Mouse (Mus musculus): ENCODE measurements around the gene Mob3c. TPM values are rescaled to one million over a fixed set of nuclear protein-coding genes. Genes with fewer than 3 reads are reported as not detected.
A peak's percentile ranks its signal among the peaks of the same experiment; 100 is the strongest.

The Mob3c gene
- 4.9 and 7.8 TPM in 2 replicates for polyA plus RNA-seq (2015; fragmentation: Nextera tagmentation; extraction: Ambion mirVana)

- under 1% methylated on average over 56 of the region's 57 CpGs for WGBS
- Histone ChIP-seq H3K4me3 (ENCODE audit: low read length) (peak within 1 kb of the TSS; percentile 78), H3K27ac (ENCODE audit: low read depth, low read length) (peak within 1 kb of the TSS; percentile 75), H3K36me3 (ENCODE audit: control insufficient read depth, insufficient read depth, low read length) (no peaks in the 10 kb centered on the region), H3K4me2 (ENCODE audit: low read length) (peak within 1 kb of the TSS; percentile 92), H3K27me3 (replicated peaks; ENCODE audit: control insufficient read depth, insufficient read depth, low read length) (no peaks in the 10 kb centered on the region), H3K4me1 (ENCODE audit: control insufficient read depth, insufficient read depth, low read depth, low read length) (peaks cover 6% of the 10 kb centered on the region), H3K9ac (ENCODE audit: low read depth, low read length) (peak within 1 kb of the TSS; percentile 82), H3K9me3 (ENCODE audit: control insufficient read depth, low read length) (no peaks in the 10 kb centered on the region)
- ATAC-seq, result peak; percentile 91
Measured at GRCm38 (mm10) chr4:115827888-115828571, at the start of gene Mob3c. TSS of gene Mob3c (plus strand) at chr4:115828092.

GRCm38 (mm10) chr4:115780269-115780668 lies 47.6 kb upstream of the Mob3c start:
- no peak overlapping the region for H3K4me2 ChIP-seq (ENCODE audit: low read length)
- no peaks in the 10 kb centered on the region for H3K9me3 ChIP-seq (ENCODE audit: control insufficient read depth, low read length)
- no peak overlapping the region for H3K9ac ChIP-seq (ENCODE audit: low read depth, low read length)
- H3K27ac ChIP-seq (ENCODE audit: low read depth, low read length), result no peak overlapping the region
- 40% methylated on average over 6 of the region's 6 CpGs for WGBS
- no peaks in the 10 kb centered on the region for H3K36me3 ChIP-seq (ENCODE audit: control insufficient read depth, insufficient read depth, low read length)
- H3K27me3 ChIP-seq (replicated peaks; ENCODE audit: control insufficient read depth, insufficient read depth, low read length), result no peaks in the 10 kb centered on the region
- H3K4me3 ChIP-seq (ENCODE audit: low read length), result no peak overlapping the region
- peaks cover 5% of the 10 kb centered on the region; the same call in 1 of the 2 replicates for H3K4me1 ChIP-seq (ENCODE audit: control insufficient read depth, insufficient read depth, low read depth, low read length)
- no peak for ATAC-seq

GRCm38 (mm10) chr4:115780918-115781317 lies 47.0 kb upstream of the Mob3c start, which contains the start of gene Tex38:
TSS of gene Tex38 (minus strand) at chr4:115781018.
- no peak within 1 kb of the TSS for H3K9ac ChIP-seq (ENCODE audit: low read depth, low read length)
- no peak within 1 kb of the TSS for H3K27ac ChIP-seq (ENCODE audit: low read depth, low read length)
- 86% methylated on average over 3 of the region's 3 CpGs for WGBS
- peaks cover 10% of the 10 kb centered on the region for H3K4me1 ChIP-seq (ENCODE audit: control insufficient read depth, insufficient read depth, low read depth, low read length)
- no peak within 1 kb of the TSS for H3K4me3 ChIP-seq (ENCODE audit: low read length)
- H3K36me3 ChIP-seq (ENCODE audit: control insufficient read depth, insufficient read depth, low read length), result no peaks in the 10 kb centered on the region
- ATAC-seq, result no peak
- no peak within 1 kb of the TSS for H3K4me2 ChIP-seq (ENCODE audit: low read length)
- H3K27me3 ChIP-seq (replicated peaks; ENCODE audit: control insufficient read depth, insufficient read depth, low read length), result no peaks in the 10 kb centered on the region
- no peaks in the 10 kb centered on the region for H3K9me3 ChIP-seq (ENCODE audit: control insufficient read depth, low read length)

- Histone ChIP-seq H3K4me1 (ENCODE audit: control insufficient read depth, insufficient read depth, low read depth, low read length) (peaks cover 10% of the 10 kb centered on the region), H3K27me3 (replicated peaks; ENCODE audit: control insufficient read depth, insufficient read depth, low read length) (no peaks in the 10 kb centered on the region), H3K36me3 (ENCODE audit: control insufficient read depth, insufficient read depth, low read length) (no peaks in the 10 kb centered on the region), H3K9ac (ENCODE audit: low read depth, low read length) (no peak overlapping the region), H3K9me3 (ENCODE audit: control insufficient read depth, low read length) (no peaks in the 10 kb centered on the region), H3K27ac (ENCODE audit: low read depth, low read length) (no peak overlapping the region), H3K4me2 (ENCODE audit: low read length) (no peak overlapping the region), H3K4me3 (ENCODE audit: low read length) (no peak overlapping the region)
- ATAC-seq, result no peak
- WGBS, result 92% methylated on average over 5 of the region's 5 CpGs
Measured at GRCm38 (mm10) chr4:115782026-115782805, 45.7 kb upstream of the Mob3c start.

- under 1% methylated on average over 51 of the region's 69 CpGs for whole genome bisulfite sequencing
- no peaks in the 10 kb centered on the region for H3K9me3 ChIP-seq (ENCODE audit: control insufficient read depth, low read length)
- peak; percentile 95 for ATAC-seq
Measured at GRCm38 (mm10) chr4:115784769-115785510, 43.0 kb upstream of the Mob3c start, which contains the start of gene Atpaf1. TSS of gene Atpaf1 (plus strand) at chr4:115784812.

GRCm38 (mm10) chr4:115785511-115786034 lies 42.3 kb upstream of the Mob3c start:
- H3K9ac ChIP-seq (ENCODE audit: low read depth, low read length), result peak overlapping the region; percentile 86
- H3K27me3 ChIP-seq (replicated peaks; ENCODE audit: control insufficient read depth, insufficient read depth, low read length), result no peaks in the 10 kb centered on the region
- H3K27ac ChIP-seq (ENCODE audit: low read depth, low read length), result no peak overlapping the region
- H3K36me3 ChIP-seq (ENCODE audit: control insufficient read depth, insufficient read depth, low read length), result peaks cover 7% of the 10 kb centered on the region; the same call in 1 of the 2 replicates
- 57% methylated on average over 7 of the region's 7 CpGs for WGBS
- ATAC-seq, result no peak
- H3K9me3 ChIP-seq (ENCODE audit: control insufficient read depth, low read length), result no peaks in the 10 kb centered on the region
- H3K4me3 ChIP-seq (ENCODE audit: low read length), result peak overlapping the region; percentile 69
- peaks cover 10% of the 10 kb centered on the region for H3K4me1 ChIP-seq (ENCODE audit: control insufficient read depth, insufficient read depth, low read depth, low read length)
- H3K4me2 ChIP-seq (ENCODE audit: low read length), result peak overlapping the region; percentile 89

More at GRCm38 (mm10) chr4:115784769-115785510, 43.0 kb upstream of the Mob3c start, which contains the start of gene Atpaf1:
- peak within 1 kb of the TSS; percentile 86 for H3K9ac ChIP-seq (ENCODE audit: low read depth, low read length)
- peak within 1 kb of the TSS; percentile 66 for H3K27ac ChIP-seq (ENCODE audit: low read depth, low read length)
- H3K4me2 ChIP-seq (ENCODE audit: low read length), result peak within 1 kb of the TSS; percentile 89
- H3K36me3 ChIP-seq (ENCODE audit: control insufficient read depth, insufficient read depth, low read length), result peaks cover 7% of the 10 kb centered on the region; the same call in 1 of the 2 replicates
- peaks cover 10% of the 10 kb centered on the region for H3K4me1 ChIP-seq (ENCODE audit: control insufficient read depth, insufficient read depth, low read depth, low read length)
- H3K4me3 ChIP-seq (ENCODE audit: low read length), result peak within 1 kb of the TSS; percentile 69
- no peaks in the 10 kb centered on the region for H3K27me3 ChIP-seq (replicated peaks; ENCODE audit: control insufficient read depth, insufficient read depth, low read length)

GRCm38 (mm10) chr4:115790864-115791263 lies 37.0 kb upstream of the Mob3c start:
- no peak for ATAC-seq
- H3K9ac ChIP-seq (ENCODE audit: low read depth, low read length), result no peak overlapping the region
- H3K27ac ChIP-seq (ENCODE audit: low read depth, low read length), result no peak overlapping the region
- H3K4me2 ChIP-seq (ENCODE audit: low read length), result no peak overlapping the region
- H3K27me3 ChIP-seq (replicated peaks; ENCODE audit: control insufficient read depth, insufficient read depth, low read length), result no peaks in the 10 kb centered on the region
- peaks cover 22% of the 10 kb centered on the region for H3K36me3 ChIP-seq (ENCODE audit: control insufficient read depth, insufficient read depth, low read length)
- no peaks in the 10 kb centered on the region for H3K9me3 ChIP-seq (ENCODE audit: control insufficient read depth, low read length)
- WGBS, result 87% methylated on average over 3 of the region's 3 CpGs
- H3K4me1 ChIP-seq (ENCODE audit: control insufficient read depth, insufficient read depth, low read depth, low read length), result peaks cover under 1% of the 10 kb centered on the region
- no peak overlapping the region for H3K4me3 ChIP-seq (ENCODE audit: low read length)

- H3K4me1 ChIP-seq (ENCODE audit: control insufficient read depth, insufficient read depth, low read depth, low read length), result no peaks in the 10 kb centered on the region
- ATAC-seq, result no peak
- H3K4me3 ChIP-seq (ENCODE audit: low read length), result no peak overlapping the region
- H3K9me3 ChIP-seq (ENCODE audit: control insufficient read depth, low read length), result no peaks in the 10 kb centered on the region
- H3K27ac ChIP-seq (ENCODE audit: low read depth, low read length), result no peak overlapping the region
- no peak overlapping the region for H3K9ac ChIP-seq (ENCODE audit: low read depth, low read length)
- H3K4me2 ChIP-seq (ENCODE audit: low read length), result no peak overlapping the region
- H3K36me3 ChIP-seq (ENCODE audit: control insufficient read depth, insufficient read depth, low read length), result peaks cover 26% of the 10 kb centered on the region
- WGBS, result 93% methylated on average over 3 of the region's 3 CpGs
- no peaks in the 10 kb centered on the region for H3K27me3 ChIP-seq (replicated peaks; ENCODE audit: control insufficient read depth, insufficient read depth, low read length)
Measured at GRCm38 (mm10) chr4:115795360-115795759, 32.5 kb upstream of the Mob3c start.
